Mouse (Mus musculus): ENCODE data around the gene Cipc.

Cipc gene

DNA sequence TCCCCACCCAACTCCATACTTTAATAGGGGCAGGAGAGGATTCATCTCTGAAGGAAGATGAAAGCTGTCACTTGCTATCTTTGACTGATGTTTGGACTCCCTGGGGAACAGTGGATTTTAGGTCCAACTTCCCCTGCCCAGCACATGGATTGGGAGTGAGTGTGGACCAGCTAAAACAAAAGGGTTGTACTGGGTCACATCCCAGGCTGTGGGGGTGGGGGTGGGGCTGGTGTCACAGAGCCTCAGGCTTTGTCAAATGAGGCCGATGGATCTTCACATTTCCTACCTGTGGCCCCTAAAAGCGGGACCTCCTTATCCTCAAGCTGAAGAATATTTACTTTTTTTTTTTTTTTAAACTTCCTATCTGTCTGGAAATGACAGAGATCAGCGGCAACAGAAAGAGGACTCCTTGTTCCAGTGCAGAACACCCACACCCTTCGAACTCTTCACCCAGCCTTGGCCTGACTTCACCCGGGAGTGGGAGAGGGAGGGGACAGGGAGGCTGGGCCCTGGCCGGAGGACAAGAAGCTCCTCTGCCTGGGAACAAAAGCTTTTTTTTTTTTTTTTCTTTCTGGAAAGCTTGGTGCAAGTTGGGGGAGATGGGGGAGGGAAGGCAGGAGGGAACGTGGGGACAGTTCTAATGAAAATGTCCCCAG is 14.8 kb upstream of the Cipc start:
- no peak for DNase-seq (ENCODE audit: low spot score)

DNA sequence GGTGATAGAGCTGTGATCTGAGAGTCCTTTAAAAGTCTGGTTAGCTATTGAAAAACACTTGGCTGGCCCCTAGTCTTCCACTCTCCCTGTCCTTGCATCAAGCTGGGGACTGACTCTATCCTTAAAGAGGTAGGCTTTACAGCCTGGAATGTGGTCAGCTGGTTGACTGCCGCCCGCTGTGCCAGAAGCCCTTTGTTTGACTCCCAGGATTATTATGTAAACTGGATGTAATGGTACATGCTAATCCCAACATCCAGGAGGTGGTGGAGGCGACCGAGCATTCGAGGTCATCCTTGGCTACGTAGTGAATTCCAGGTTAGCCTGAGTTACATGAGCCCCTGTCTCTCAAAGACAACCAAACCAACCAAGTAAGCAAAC is 14.3 kb upstream of the Cipc start:
- no peak for DNase-seq (ENCODE audit: low spot score)

GRCm38 (mm10) chr12:86934748-86935147 is 12.1 kb upstream of the Cipc start:
- no peak for DNase-seq (ENCODE audit: low spot score)

GRCm38 (mm10) chr12:86935692-86936282 is 11.1 kb upstream of the Cipc start:
- no peak for DNase-seq (ENCODE audit: low spot score)

- no peak for DNase-seq (ENCODE audit: low spot score)
Observed at GRCm38 (mm10) chr12:86936587-86937343, 10.1 kb upstream of the Cipc start.

- DNase-seq (ENCODE audit: low spot score), result no peak
Observed at GRCm38 (mm10) chr12:86938571-86938970, 8.3 kb upstream of the Cipc start.

DNA sequence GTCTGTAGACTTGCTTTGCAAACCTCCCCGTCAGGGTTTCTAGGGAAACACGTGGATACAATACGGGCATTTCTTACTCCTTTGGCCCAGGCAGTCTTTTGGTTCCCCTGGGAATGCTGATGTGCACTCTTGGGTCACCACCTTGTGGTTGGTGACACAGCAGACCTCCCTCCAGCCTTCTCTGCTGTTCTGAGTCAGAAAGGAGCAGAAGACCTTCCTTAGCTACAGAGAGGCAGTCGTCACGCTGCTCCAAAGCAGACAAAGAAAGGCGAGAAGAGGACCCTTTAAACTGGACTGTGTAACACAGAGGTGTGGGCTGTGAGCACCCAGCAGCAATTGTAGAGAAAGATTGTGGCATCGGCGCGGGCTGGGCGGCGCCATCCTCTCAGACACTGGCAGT is 5.7 kb upstream of the Cipc start:
- no peak for DNase-seq (ENCODE audit: low spot score)

- DNase-seq (ENCODE audit: low spot score), result no peak
Observed at GRCm38 (mm10) chr12:86941734-86942486, 4.9 kb upstream of the Cipc start.

GRCm38 (mm10) chr12:86943421-86943820 is 3.4 kb upstream of the Cipc start:
- DNase-seq (ENCODE audit: low spot score), result no peak

GRCm38 (mm10) chr12:86945126-86945525 is 1.7 kb upstream of the Cipc start:
- peak; percentile 39 for DNase-seq (ENCODE audit: low spot score)

- no peak for DNase-seq (ENCODE audit: low spot score)
Observed at GRCm38 (mm10) chr12:86946301-86946781, 502 bp upstream of the Cipc start.

DNA sequence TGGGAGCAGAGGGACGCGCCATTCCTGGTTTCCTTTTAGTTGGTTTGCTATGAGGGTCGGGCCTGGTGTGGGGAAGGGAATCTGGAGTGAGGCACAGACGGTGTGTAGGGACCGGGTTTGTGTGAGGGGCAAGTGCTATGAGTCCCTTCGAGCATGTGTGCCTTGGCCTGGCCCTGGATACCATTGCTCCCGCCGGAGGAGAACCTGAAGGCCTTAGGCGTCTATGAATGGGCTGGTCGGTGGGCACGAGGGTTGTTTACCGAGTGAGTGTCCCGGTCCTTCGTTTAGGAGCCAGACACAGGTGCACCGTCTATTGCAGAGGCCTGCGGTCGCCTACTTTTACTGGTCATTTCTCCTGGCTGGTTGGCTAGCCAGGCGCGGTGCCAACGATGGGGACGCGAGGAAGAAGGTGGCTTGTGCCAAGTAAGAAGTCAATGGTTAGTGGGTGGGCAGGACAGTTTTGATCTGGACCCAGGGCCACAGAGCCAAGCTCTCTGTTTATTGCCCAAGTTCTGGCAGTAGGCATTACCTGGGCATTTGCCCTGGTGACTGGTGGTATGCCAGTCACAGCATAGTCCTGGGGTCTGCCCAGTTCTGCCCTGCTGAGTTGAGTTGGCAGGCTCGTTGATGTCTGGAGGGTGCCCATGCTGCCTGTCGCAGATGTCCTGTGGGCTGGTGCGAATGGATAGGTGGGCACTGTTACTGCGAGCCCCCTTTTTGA is 998 bp downstream of the Cipc start:
- DNase-seq (ENCODE audit: low spot score), result peak; percentile 18

- DNase-seq (ENCODE audit: low spot score), result no peak
Observed at GRCm38 (mm10) chr12:86948627-86949026, 1.8 kb downstream of the Cipc start.

GRCm38 (mm10) chr12:86949501-86949900 is 2.7 kb downstream of the Cipc start:
- peak; percentile 19 for DNase-seq (ENCODE audit: low spot score)

DNA sequence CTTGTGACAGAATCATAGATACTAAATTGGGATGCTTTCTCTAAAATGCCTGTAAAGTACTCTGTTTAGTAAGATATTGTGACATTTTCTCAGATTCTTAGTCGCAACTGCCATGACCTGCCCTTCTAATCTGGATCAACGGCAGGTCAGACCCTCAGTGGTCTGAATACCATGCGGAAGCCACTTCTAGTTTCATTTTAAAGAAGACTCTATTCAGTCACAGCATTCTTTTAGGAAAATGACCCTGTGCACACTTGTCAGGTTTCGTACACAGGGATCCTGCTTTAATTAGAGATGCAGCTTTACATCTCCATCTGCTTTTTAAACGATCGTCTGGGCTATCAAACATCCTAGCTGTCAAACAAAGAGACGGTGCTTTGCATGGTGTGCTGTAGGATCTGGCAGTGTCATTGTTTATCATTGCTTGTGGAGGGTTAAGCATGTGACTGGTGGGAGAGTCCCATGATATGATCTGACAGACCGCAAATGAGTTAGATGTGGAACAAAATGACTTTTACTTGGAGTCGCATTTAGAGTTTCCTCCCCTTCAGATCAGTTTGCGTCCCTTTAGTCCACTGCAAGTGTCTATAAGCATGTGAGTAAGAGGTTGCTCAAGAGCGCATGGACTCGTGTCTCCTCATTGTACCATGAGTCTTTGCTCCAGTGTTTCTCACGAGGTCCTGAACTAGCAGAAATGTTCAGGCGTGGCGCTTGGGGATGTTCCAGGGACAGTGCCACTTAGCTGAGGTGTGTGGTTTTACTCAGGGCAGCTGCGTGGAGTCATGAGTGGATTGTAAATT is 3.5 kb downstream of the Cipc start:
- DNase-seq (ENCODE audit: low spot score), result peak; percentile 21

GRCm38 (mm10) chr12:86950961-86951360 is 4.1 kb downstream of the Cipc start:
- no peak for DNase-seq (ENCODE audit: low spot score)

GRCm38 (mm10) chr12:86952331-86952850 is 5.5 kb downstream of the Cipc start:
- no peak for DNase-seq (ENCODE audit: low spot score)

GRCm38 (mm10) chr12:86955894-86956293 is 9.1 kb downstream of the Cipc start:
- DNase-seq (ENCODE audit: low spot score), result no peak

- no peak for DNase-seq (ENCODE audit: low spot score)
Observed at GRCm38 (mm10) chr12:86958558-86958957, 11.7 kb downstream of the Cipc start.

DNA sequence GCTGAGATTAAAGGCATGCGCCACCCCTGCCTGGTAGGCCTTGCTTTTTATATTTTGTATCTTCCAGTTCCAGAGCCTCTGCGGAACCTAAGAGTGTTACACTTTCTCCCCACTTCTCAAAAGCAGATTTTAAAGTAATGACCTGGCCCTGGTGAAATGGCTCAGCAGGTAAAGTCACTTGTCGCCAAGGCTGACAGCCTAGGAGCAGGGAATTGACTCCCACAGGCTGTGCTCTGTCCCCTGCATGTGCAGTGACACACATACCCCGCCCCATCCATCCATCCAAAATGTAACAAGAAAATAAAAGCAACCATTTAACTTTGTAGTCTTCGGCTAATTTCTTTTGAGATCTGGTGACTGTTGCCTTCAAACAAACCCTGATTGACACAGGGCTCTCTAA is 12.8 kb downstream of the Cipc start:
- no peak for DNase-seq (ENCODE audit: low spot score)

DNA sequence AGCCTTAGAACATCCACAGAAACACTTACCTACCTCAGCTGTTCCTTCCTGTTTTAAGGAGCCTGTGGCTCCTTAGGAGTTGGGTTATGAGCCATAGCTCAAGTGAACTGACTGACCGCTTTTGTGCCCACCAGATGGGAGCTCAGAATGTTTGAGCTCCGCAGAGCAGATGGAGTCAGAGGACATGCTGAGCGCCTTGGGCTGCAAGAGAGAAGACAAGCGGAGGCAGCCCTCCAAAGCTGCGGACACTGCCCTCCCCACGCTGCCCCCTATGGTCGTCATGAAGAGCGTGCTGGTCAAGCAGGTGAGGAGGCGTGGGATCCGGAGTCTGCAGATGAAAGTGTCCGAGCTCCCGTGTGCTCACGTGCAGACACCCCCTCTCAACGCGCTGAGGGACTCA is 13.3 kb downstream of the Cipc start:
- DNase-seq (ENCODE audit: low spot score), result no peak
